Mouse (Mus musculus) myocyte (in vitro differentiated cells): Measurements from ENCODE around the gene Leap2. TPM values are rescaled to one million over a fixed set of nuclear protein-coding genes. Genes with fewer than 3 reads are reported as not detected.

Source experiments
- H3K27me3 ChIP-seq: one replicate; pipeline ENCODE4 v1.6.1; 2011; ENCODE audit not compliant: control insufficient read depth, insufficient read depth, insufficient read length
- H3K36me3 ChIP-seq: one replicate; pipeline ENCODE4 v1.6.1; 2011; ENCODE audit not compliant: control insufficient read depth, insufficient read depth
- H3K4me2 ChIP-seq: one replicate; pipeline ENCODE4 v1.6.1; 2011; ENCODE audit warnings: low read depth, control low read depth
- H3K4me3 ChIP-seq: one replicate; pipeline ENCODE4 v1.5.1; 2011; ENCODE audit warnings: mild to moderate bottlenecking, control low read depth, moderate library complexity
- H3K79me2 ChIP-seq: one replicate; pipeline ENCODE4 v1.6.1; 2011; ENCODE audit not compliant: control insufficient read depth, insufficient read depth
- H3ac ChIP-seq: one replicate; pipeline ENCODE4 v1.6.1; 2011; ENCODE audit not compliant: control insufficient read depth, insufficient read length
- CEBPB ChIP-seq: IDR thresholded peaks from 2 replicates; pipeline ENCODE4 v1.6.1; 2011; ENCODE audit warnings: mild to moderate bottlenecking, moderate library complexity; ENCODE audit not compliant: poor library complexity, insufficient read depth, severe bottlenecking
- E2F4 ChIP-seq: IDR thresholded peaks from one replicate; pipeline ENCODE4 v1.6.1; 2011; ENCODE audit warnings: mild to moderate bottlenecking, control low read depth, moderate library complexity; ENCODE audit not compliant: insufficient read depth
- MAX ChIP-seq: IDR thresholded peaks from one replicate; pipeline ENCODE4 v1.6.1; 2011; ENCODE audit warnings: low read depth, mild to moderate bottlenecking, control low read depth
- MYOD1 ChIP-seq, 3 experiments: IDR thresholded peaks; one replicate each; pipeline ENCODE4 v1.6.1; 2011; ENCODE audit warnings: control low read depth in 2 of 3, low read depth in 2 of 3, mild to moderate bottlenecking in 2 of 3, moderate library complexity in 1 of 3; ENCODE audit not compliant: insufficient read length in 2 of 3, control insufficient read depth in 1 of 3
- MYOG ChIP-seq, 3 experiments: IDR thresholded peaks; one replicate each; pipeline ENCODE4 v1.6.1; 2011; ENCODE audit warnings: control low read depth in 2 of 3, low read depth in 2 of 3, mild to moderate bottlenecking in 2 of 3; ENCODE audit not compliant: insufficient read length in 2 of 3, control insufficient read depth in 1 of 3, insufficient read depth in 1 of 3
- POLR2A ChIP-seq: IDR thresholded peaks from one replicate; pipeline ENCODE4 v1.6.1; 2011; ENCODE audit warnings: low read depth, mild to moderate bottlenecking, control low read depth, moderate library complexity; ENCODE audit not compliant: insufficient read length
- POLR2AphosphoS2 ChIP-seq: IDR thresholded peaks from one replicate; pipeline ENCODE4 v1.6.1; 2011; ENCODE audit warnings: low read depth, control low read depth; ENCODE audit not compliant: insufficient read length
- REST ChIP-seq: IDR thresholded peaks from one replicate; pipeline ENCODE4 v1.6.1; 2011; ENCODE audit warnings: mild to moderate bottlenecking, control low read depth, moderate library complexity; ENCODE audit not compliant: insufficient read depth, insufficient read length
- SRF ChIP-seq: IDR thresholded peaks from one replicate; pipeline ENCODE4 v1.6.1; 2011; ENCODE audit warnings: low read depth; ENCODE audit not compliant: control insufficient read depth, insufficient read length
- TCF12 ChIP-seq: IDR thresholded peaks from one replicate; pipeline ENCODE4 v1.6.1; 2011; ENCODE audit warnings: mild to moderate bottlenecking, control low read depth; ENCODE audit not compliant: poor library complexity, insufficient read depth, severe bottlenecking
- TCF3 ChIP-seq: IDR thresholded peaks from one replicate; pipeline ENCODE4 v1.6.1; 2011; ENCODE audit warnings: low read depth, control low read depth; ENCODE audit not compliant: insufficient read length
- USF1 ChIP-seq: IDR thresholded peaks from one replicate; pipeline ENCODE4 v1.6.1; 2011; ENCODE audit warnings: low read depth, mild to moderate bottlenecking, control low read depth, moderate library complexity
- polyA plus RNA-seq: library from polyadenylated mRNA; unstranded; fragments of >200 nt; fragmentation: generic; extraction: Trizol; gene quantifications from one replicate; pipeline ENCODE4 v1.2.1, GENCODE M21; 2012; ENCODE audit warnings: missing spikeins

Leap2 gene
- polyA plus RNA-seq, 1 experiment: not detected

DNA sequence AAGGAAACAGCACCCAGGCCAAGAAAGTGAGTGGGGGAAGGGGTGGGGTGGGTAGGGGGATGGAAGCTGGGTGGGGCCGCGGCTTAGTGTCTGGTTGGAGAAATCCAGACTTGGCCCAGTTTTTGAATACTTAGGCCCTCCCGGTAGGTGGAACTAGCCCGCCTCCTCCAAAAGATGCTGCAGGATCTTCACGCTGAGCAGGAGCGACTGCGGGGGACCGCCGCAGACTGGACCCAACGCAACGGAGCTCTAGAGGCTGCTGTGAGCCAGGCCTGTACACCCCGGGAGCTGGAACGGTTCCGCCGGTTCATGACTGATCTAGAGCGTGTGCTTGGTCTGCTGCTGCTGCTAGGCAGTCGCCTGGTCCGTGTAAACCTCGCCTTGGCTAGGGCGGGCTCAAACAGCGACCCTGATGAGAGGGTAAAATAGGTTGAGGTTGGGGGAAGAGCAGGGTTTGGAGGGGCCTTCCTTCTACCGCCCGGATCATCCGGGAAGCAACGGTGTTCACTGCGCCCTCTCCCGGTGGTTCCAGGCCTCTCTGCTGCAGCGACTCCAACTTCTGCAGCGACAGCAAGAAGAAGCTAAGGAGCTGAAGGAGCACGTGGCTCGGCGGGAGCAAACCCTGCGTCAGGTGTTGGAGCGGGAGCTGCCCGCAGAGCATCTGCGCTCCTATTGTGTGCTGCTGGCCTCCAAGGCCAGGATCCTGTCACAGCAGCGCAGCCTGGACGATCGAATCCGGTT is 43.4 kb upstream of the Leap2 start:
- no peak overlapping the region for H3K4me3 ChIP-seq
- H3K27me3 ChIP-seq: no peaks in the 10 kb centered on the region
- H3ac ChIP-seq: no peak overlapping the region

DNA sequence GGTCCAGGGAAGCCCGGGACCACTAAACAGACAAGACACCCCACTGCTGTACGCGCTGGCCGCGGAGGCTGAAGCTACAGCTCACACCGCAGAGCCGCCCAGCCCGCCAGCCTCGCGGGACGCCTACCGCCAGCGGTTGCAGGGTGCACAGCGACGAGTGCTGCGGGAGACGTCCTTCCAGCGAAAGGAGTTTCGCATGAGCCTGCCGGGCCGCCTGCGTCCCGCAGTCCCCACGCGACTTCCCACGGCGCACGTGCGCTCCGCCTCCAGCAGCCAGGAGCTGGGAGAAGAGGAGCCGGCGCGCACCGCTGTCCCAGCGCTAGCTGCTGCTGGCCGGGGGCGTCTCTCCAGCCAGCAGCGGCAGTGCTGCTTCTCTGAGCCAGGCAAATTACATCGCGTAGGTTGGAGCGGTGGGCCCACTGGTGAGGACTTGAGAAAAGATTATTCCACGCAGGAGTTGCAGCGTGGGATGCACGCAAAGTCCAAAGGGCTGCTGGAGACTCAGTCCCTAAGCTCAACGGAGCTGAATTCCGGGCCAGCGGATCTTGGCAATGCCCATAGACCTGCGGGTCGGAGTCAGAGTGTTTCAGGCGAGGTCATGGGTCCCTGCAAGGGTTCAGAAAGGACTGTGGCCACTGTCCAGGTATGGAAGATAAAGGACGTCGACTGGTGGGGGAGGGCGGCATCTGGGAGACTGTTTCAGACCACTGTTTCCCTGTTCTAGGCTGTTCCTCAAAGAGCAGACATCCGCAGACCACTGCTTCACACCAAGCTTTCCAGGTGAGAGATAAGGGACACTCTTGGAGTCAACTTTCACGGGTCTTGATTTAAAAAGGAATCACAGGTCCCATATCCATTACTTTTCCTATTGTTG is 40.8 kb upstream of the Leap2 start:
- no peak overlapping the region for H3K4me2 ChIP-seq
- H3K27me3 ChIP-seq: no peaks in the 10 kb centered on the region
- TF ChIP-seq POLR2A (no peak), REST (no peak), CEBPB (no peak), SRF (no peak), MYOG (IDR thresholded peaks at IDR 0.05; ENCODE audit: control insufficient read depth in 1 of 3, insufficient read depth in 1 of 3, insufficient read length in 2 of 3, low read depth in 2 of 3) (no peak), USF1 (no peak), POLR2AphosphoS2 (no peak), TCF3 (no peak), MAX (no peak), TCF12 (no peak), MYOD1 (IDR thresholded peaks at IDR 0.05; ENCODE audit: control insufficient read depth in 1 of 3, insufficient read length in 2 of 3, low read depth in 2 of 3) (no peak), E2F4 (no peak)
- no peaks in the 10 kb centered on the region for H3K36me3 ChIP-seq
- H3K4me3 ChIP-seq: no peak overlapping the region
- H3ac ChIP-seq: no peak overlapping the region
- H3K79me2 ChIP-seq: no peaks in the 10 kb centered on the region

More for the DNA sequence above, 43.4 kb upstream of the Leap2 start:
- no peaks in the 10 kb centered on the region for H3K36me3 ChIP-seq
- no peak overlapping the region for H3K4me2 ChIP-seq
- H3K79me2 ChIP-seq: no peaks in the 10 kb centered on the region
- TF ChIP-seq CEBPB (no peak), MAX (no peak), POLR2AphosphoS2 (no peak), TCF3 (no peak), REST (no peak), MYOD1 (IDR thresholded peaks at IDR 0.05; ENCODE audit: control insufficient read depth in 1 of 3, insufficient read length in 2 of 3, low read depth in 2 of 3) (no peak), TCF12 (no peak)

GRCm38 (mm10) chr11:53461727-53462126 is 38.8 kb upstream of the Leap2 start:
- Histone ChIP-seq H3K27me3 (no peaks in the 10 kb centered on the region), H3ac (no peak overlapping the region), H3K79me2 (no peaks in the 10 kb centered on the region), H3K4me2 (no peak overlapping the region), H3K4me3 (no peak overlapping the region), H3K36me3 (no peaks in the 10 kb centered on the region)
- no peak for TF ChIP-seq SRF
- no peak for TF ChIP-seq TCF3
- no peak for TF ChIP-seq POLR2AphosphoS2
- no peak for TF ChIP-seq POLR2A
- no peak for TF ChIP-seq USF1
- TF ChIP-seq E2F4: no peak
- no peak for TF ChIP-seq TCF12
- no peak for TF ChIP-seq REST
- no peak for TF ChIP-seq MYOD1 (IDR thresholded peaks at IDR 0.05; ENCODE audit: control insufficient read depth in 1 of 3, insufficient read length in 2 of 3, low read depth in 2 of 3)
- no peak for TF ChIP-seq MYOG (IDR thresholded peaks at IDR 0.05; ENCODE audit: control insufficient read depth in 1 of 3, insufficient read depth in 1 of 3, insufficient read length in 2 of 3, low read depth in 2 of 3)

DNA sequence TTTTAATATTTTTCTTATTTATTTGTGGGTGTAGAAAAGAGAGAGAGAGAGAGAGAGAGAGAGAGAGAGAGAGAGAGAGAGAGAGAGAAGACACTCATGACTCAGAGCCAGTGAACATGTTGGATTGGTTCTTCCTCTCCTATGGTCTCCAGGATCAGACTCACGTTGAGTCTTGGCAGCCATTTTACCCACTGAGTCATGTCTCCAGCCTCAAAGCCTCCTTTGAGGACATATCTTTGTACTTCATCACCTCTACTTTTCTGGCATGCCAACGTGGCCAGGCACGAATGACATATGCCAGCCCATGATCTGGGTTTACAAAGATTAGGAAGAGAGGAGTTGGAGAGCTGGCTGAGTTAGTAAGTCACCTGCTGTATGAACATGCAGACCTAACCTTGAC is 37.2 kb upstream of the Leap2 start:
- Histone ChIP-seq H3K4me2 (no peak overlapping the region), H3K79me2 (no peaks in the 10 kb centered on the region), H3K36me3 (no peaks in the 10 kb centered on the region), H3ac (no peak overlapping the region), H3K4me3 (no peak overlapping the region), H3K27me3 (no peaks in the 10 kb centered on the region)
- TF ChIP-seq POLR2A: no peak
- TF ChIP-seq POLR2AphosphoS2: no peak
- no peak for TF ChIP-seq TCF12
- TF ChIP-seq MAX: no peak
- TF ChIP-seq USF1: no peak
- TF ChIP-seq REST: no peak
- no peak for TF ChIP-seq CEBPB
- no peak for TF ChIP-seq MYOG (IDR thresholded peaks at IDR 0.05; ENCODE audit: control insufficient read depth in 1 of 3, insufficient read depth in 1 of 3, insufficient read length in 2 of 3, low read depth in 2 of 3)
- TF ChIP-seq TCF3: no peak
- no peak for TF ChIP-seq E2F4
- no peak for TF ChIP-seq MYOD1 (IDR thresholded peaks at IDR 0.05; ENCODE audit: control insufficient read depth in 1 of 3, insufficient read length in 2 of 3, low read depth in 2 of 3)
- no peak for TF ChIP-seq SRF

GRCm38 (mm10) chr11:53458996-53459395 is 36.0 kb upstream of the Leap2 start:
- Histone ChIP-seq H3K4me3 (no peak overlapping the region), H3K79me2 (no peaks in the 10 kb centered on the region), H3K4me2 (no peak overlapping the region), H3K27me3 (no peaks in the 10 kb centered on the region), H3ac (no peak overlapping the region), H3K36me3 (no peaks in the 10 kb centered on the region)
- no peak for TF ChIP-seq MYOD1 (IDR thresholded peaks at IDR 0.05; ENCODE audit: control insufficient read depth in 1 of 3, insufficient read length in 2 of 3, low read depth in 2 of 3)
